Mouse (Mus musculus) CD4-positive, CD25-positive, alpha-beta regulatory T cell, adult 4 months (primary cell): Measurements from ENCODE around the gene Tsr2. TPM values are rescaled to one million over a fixed set of nuclear protein-coding genes. Genes with fewer than 3 reads are reported as not detected.

Source experiments
- ATAC-seq: one replicate; pipeline ENCODE4 v1.8.0; 2017
- polyA plus RNA-seq, 2 experiments: library from polyadenylated mRNA; unstranded; fragments of 100-300 nt; shearing (Covaris generic); gene quantifications; one replicate each; pipeline ENCODE4 v1.2.1; 2017

Gene Tsr2
- polyA plus RNA-seq, 2 experiments from 2014 or later = 16.2 to 21.0 TPM

GRCm38 (mm10) chrX:151046321-151046720, 50.0 kb downstream of the Tsr2 start:
- ATAC-seq = no peak

- no peak for ATAC-seq
These were observed 50.5 kb downstream of the Tsr2 start, which contains the start of gene Fgd1 for GRCm38 (mm10) chrX:151045850-151046249. TSS of gene Fgd1 (plus strand) at chrX:151046150.

GRCm38 (mm10) chrX:151041223-151041622, 55.1 kb downstream of the Tsr2 start:
- ATAC-seq = no peak

Other genes starting within 250 kb of the Tsr2 start
- 10 to 100 TPM; 21.3 to 31.7 TPM for gene Gnl3l, start 79.2 kb downstream of the Tsr2 start, polyA plus RNA-seq
- gene Fgd1, start 50.4 kb downstream of the Tsr2 start, polyA plus RNA-seq = not detected
- under 1 TPM; 0.09 to 0.46 TPM for gene Wnk3, start 101.5 kb upstream of the Tsr2 start, polyA plus RNA-seq
- gene Fam120c, start 247.6 kb upstream of the Tsr2 start, polyA plus RNA-seq = 1 to 10 TPM; 1.3 to 1.7 TPM